ENCODE assay signal across 10 mouse cellular contexts in genomic region chr5:105520442-105520965, GRCm38 (mm10). TPM values are rescaled to one million over a fixed set of nuclear protein-coding genes. Genes with fewer than 3 reads are reported as not detected.
A peak's percentile ranks its signal among the peaks of the same experiment; 100 is the strongest.
DNase-seq lines count a peak whose midpoint lies in the region; ATAC-seq and TF ChIP-seq lines count a peak whose summit lies in the region.
"Had no signal": no experiment of that assay in that cellular context is flagged by ENCODE, and none has a peak within 500 bp of the region (broad histone marks: within the 10 kb centered on the region; RNA-seq: fewer than 3 reads in every experiment).

No protein-coding gene starts in this region.

- no peak overlapping the region for H3K27ac ChIP-seq in lung, embryonic 14.5 days (ENCODE audit: low read depth)
- no peak overlapping the region for H3K27ac ChIP-seq in embryonic facial prominence, embryonic 12.5 days
- H3K27ac ChIP-seq in intestine, embryonic 16.5 days (ENCODE audit: low read length), result no peak overlapping the region
- no peak overlapping the region for H3K27ac ChIP-seq in neural tube, embryonic 13.5 days (replicated peaks)

- no peaks in the 10 kb centered on the region for H3K9me3 ChIP-seq in lung, embryonic 14.5 days (ENCODE audit: low read depth, low read length)
- no peaks in the 10 kb centered on the region for H3K9me3 ChIP-seq in embryonic facial prominence, embryonic 12.5 days
- no peaks in the 10 kb centered on the region for H3K9me3 ChIP-seq in intestine, embryonic 16.5 days (ENCODE audit: control insufficient read depth, low read length)
- H3K9me3 ChIP-seq in neural tube, embryonic 13.5 days, result no peaks in the 10 kb centered on the region

- peak overlapping the region; percentile 71 for H3K4me3 ChIP-seq in lung, embryonic 14.5 days (ENCODE audit: low read depth, low read length)
- peak overlapping the region; percentile 71 for H3K4me3 ChIP-seq in embryonic facial prominence, embryonic 12.5 days
- H3K4me3 ChIP-seq in intestine, embryonic 16.5 days (ENCODE audit: low read length), result peak overlapping the region; percentile 72
- H3K4me3 ChIP-seq in neural tube, embryonic 13.5 days, result peak overlapping the region; percentile 71

- no peaks in the 10 kb centered on the region for H3K27me3 ChIP-seq in lung, embryonic 14.5 days (ENCODE audit: insufficient read depth, low read length)
- H3K27me3 ChIP-seq in embryonic facial prominence, embryonic 12.5 days, result no peaks in the 10 kb centered on the region
- H3K27me3 ChIP-seq in intestine, embryonic 16.5 days (replicated peaks; ENCODE audit: control insufficient read depth, insufficient read depth, low read length), result no peaks in the 10 kb centered on the region; the same call in 1 of the 2 replicates
- H3K27me3 ChIP-seq in neural tube, embryonic 13.5 days, result 0 out of 2 replicates have a peak, but pooled peaks cover 2% of the 10 kb centered on the region

- H3K4me2 ChIP-seq in lung, embryonic 14.5 days, result peak overlapping the region; percentile 88
- peak overlapping the region; percentile 86 for H3K4me2 ChIP-seq in embryonic facial prominence, embryonic 12.5 days (replicated peaks)
- H3K4me2 ChIP-seq in intestine, embryonic 16.5 days (ENCODE audit: low read depth, low read length), result peak overlapping the region; percentile 96
- H3K4me2 ChIP-seq in neural tube, embryonic 13.5 days, result peak overlapping the region; percentile 90

- H3K36me3 ChIP-seq in lung, embryonic 14.5 days (ENCODE audit: insufficient read depth), result peaks cover 5% of the 10 kb centered on the region; the same call in 1 of the 2 replicates
- H3K36me3 ChIP-seq in embryonic facial prominence, embryonic 12.5 days, result no peaks in the 10 kb centered on the region
- 0 out of 2 replicates have a peak, but pooled peaks cover 4% of the 10 kb centered on the region for H3K36me3 ChIP-seq in intestine, embryonic 16.5 days (ENCODE audit: control insufficient read depth, insufficient read depth, low read length)
- no peaks in the 10 kb centered on the region for H3K36me3 ChIP-seq in neural tube, embryonic 13.5 days

- H3K4me1 ChIP-seq in lung, embryonic 14.5 days (ENCODE audit: insufficient read depth), result peaks cover 4% of the 10 kb centered on the region; the same call in 1 of the 2 replicates
- peaks cover 16% of the 10 kb centered on the region for H3K4me1 ChIP-seq in embryonic facial prominence, embryonic 12.5 days
- no peaks in the 10 kb centered on the region; the same call in 1 of the 2 replicates for H3K4me1 ChIP-seq in intestine, embryonic 16.5 days (ENCODE audit: control insufficient read depth, insufficient read depth, low read length)
- H3K4me1 ChIP-seq in neural tube, embryonic 13.5 days (replicated peaks), result peaks cover 26% of the 10 kb centered on the region

- WGBS in lung, embryonic 14.5 days, result 44% methylated on average over 9 of the region's 9 CpGs
- WGBS in embryonic facial prominence, embryonic 12.5 days, result 58% methylated on average over 9 of the region's 9 CpGs
- WGBS in intestine, embryonic 16.5 days, result 56% methylated on average over 9 of the region's 9 CpGs
- 65% methylated on average over 9 of the region's 9 CpGs for WGBS in neural tube, embryonic 13.5 days

- peak overlapping the region; percentile 78 for H3K9ac ChIP-seq in lung, embryonic 14.5 days
- H3K9ac ChIP-seq in embryonic facial prominence, embryonic 12.5 days, result peak overlapping the region; percentile 75; the same call in 1 of the 2 replicates
- H3K9ac ChIP-seq in intestine, embryonic 16.5 days (ENCODE audit: low read depth, low read length), result peak overlapping the region; percentile 80
- peak overlapping the region; percentile 89 for H3K9ac ChIP-seq in neural tube, embryonic 13.5 days

- DNase-seq in lung, embryonic 14.5 days, result peak; percentile 6
- no peak for DNase-seq in lung, postnatal 14 days
- no peak for DNase-seq in urinary bladder, postnatal 10 days (ENCODE audit: low spot score)
- no peak for DNase-seq in embryo, embryonic 10.5 days (ENCODE audit: low spot score)
- no peak for DNase-seq in embryo, embryonic 9.5 days (ENCODE audit: extremely low spot score)
- DNase-seq: kidney, adult 11 months; thymus, postnatal 36 days had no signal

- TF ChIP-seq CTCF in lung, embryonic 14.5 days (IDR thresholded peaks at IDR 0.05; ENCODE audit: low read depth), result no peak

- ATAC-seq in lung, embryonic 14.5 days (ENCODE audit: insufficient read depth), result no peak
- no peak for ATAC-seq in embryonic facial prominence, embryonic 12.5 days (ENCODE audit: insufficient number of reproducible peaks, insufficient read depth, low FRiP score, low TSS enrichment)
- no peak for ATAC-seq in intestine, embryonic 16.5 days
- ATAC-seq in neural tube, embryonic 13.5 days (ENCODE audit: low read depth), result no peak

RNA-seq across cellular contexts. Expression of gene Lrrc8c, which starts 1.3 kb away (rescaled TPM):
- 23.4 and 24.7 TPM in 2 replicates for polyA plus RNA-seq in lung, embryonic 14.5 days (2014; fragmentation: Nextera tagmentation; extraction: Ambion mirVana)
- 13.2 TPM in 2 replicates for polyA plus RNA-seq in embryonic facial prominence, embryonic 12.5 days (2016; fragmentation: Nextera tagmentation; extraction: Ambion mirVana)
- polyA plus RNA-seq in intestine, embryonic 16.5 days (2015; fragmentation: Nextera tagmentation; extraction: Ambion mirVana), result 12.0 and 12.4 TPM in 2 replicates
- polyA plus RNA-seq in neural tube, embryonic 13.5 days (2015; fragmentation: Nextera tagmentation; extraction: Ambion mirVana), result 10.3 and 15.1 TPM in 2 replicates
